Mouse (Mus musculus) hindbrain, embryonic 16.5 days (tissue): ENCODE measurements at regions not wholly inside any gene's neighbourhood (a gene's known extent, or its start where the extent isn't known, plus 50 kb on each side); places are given as distances from the start of the nearest gene placed in this dataset.

Experiments used
- ATAC-seq: fragments of 200-750 bp; cut with Nextera tagmentation; 2 replicates; pipeline ENCODE4 v1.8.0; 2017; ENCODE audit warnings: moderate TSS enrichment, moderate library complexity
- H3K27ac ChIP-seq: fragments of 300-500 bp; sonication (generic); 2 replicates; pipeline ENCODE4 v1.5.1; 2014; ENCODE audit warnings: low read depth, mild to moderate bottlenecking, control low read depth, low read length, moderate library complexity
- H3K27me3 ChIP-seq: fragments of 300-500 bp; sonication (generic); replicated peaks from 2 replicates; pipeline ENCODE4 v1.6.1; 2014; ENCODE audit warnings: low read length; ENCODE audit not compliant: control insufficient read depth, insufficient read depth
- H3K36me3 ChIP-seq: fragments of 300-500 bp; sonication (generic); 2 replicates; pipeline ENCODE4 v1.6.1; 2014; ENCODE audit warnings: mild to moderate bottlenecking, low read length, moderate library complexity, mixed read lengths; ENCODE audit not compliant: control insufficient read depth, insufficient read depth
- H3K4me1 ChIP-seq: fragments of 300-500 bp; sonication (generic); 2 replicates; pipeline ENCODE4 v1.6.1; 2014; ENCODE audit warnings: low read depth, low read length; ENCODE audit not compliant: control insufficient read depth, insufficient read depth
- H3K4me2 ChIP-seq: fragments of 300-500 bp; sonication (generic); 2 replicates; pipeline ENCODE4 v1.6.1; 2014; ENCODE audit warnings: mild to moderate bottlenecking, low read length, control low read depth, moderate library complexity
- H3K4me3 ChIP-seq: fragments of 300-500 bp; sonication (generic); 2 replicates; pipeline ENCODE4 v1.5.1; 2014; ENCODE audit warnings: mild to moderate bottlenecking, low read length, control low read depth, moderate library complexity
- H3K9ac ChIP-seq: fragments of 300-500 bp; sonication (generic); 2 replicates; pipeline ENCODE4 v1.6.1; 2014; ENCODE audit warnings: low read depth, mild to moderate bottlenecking, control low read depth, low read length, moderate library complexity
- H3K9me3 ChIP-seq: fragments of 300-500 bp; sonication (generic); 2 replicates; pipeline ENCODE4 v1.6.1; 2014; ENCODE audit warnings: mild to moderate bottlenecking, low read length, moderate library complexity; ENCODE audit not compliant: control insufficient read depth
- WGBS: fragments of 180-500 bp; shearing (Covaris S2); extraction: QIAGEN DNeasy Blood & Tissue Kit; methylation state at CpG from one replicate; pipeline ENCODE4 v1.1.7; 2014; 5-methylcytosine and 5-hydroxymethylcytosine counted together

- ATAC-seq = peak; percentile 34; the same call in 1 of the 2 replicates
- Histone ChIP-seq H3K4me3 (no peak overlapping the region), H3K4me1 (peaks cover 3% of the 10 kb centered on the region), H3K9ac (no peak overlapping the region), H3K27me3 (no peaks in the 10 kb centered on the region), H3K36me3 (no peaks in the 10 kb centered on the region), H3K4me2 (no peak overlapping the region), H3K27ac (no peak overlapping the region), H3K9me3 (no peaks in the 10 kb centered on the region)
- WGBS = 64% methylated on average over 14 of the region's 14 CpGs
These were observed 199.1 kb upstream of the Gadl1 start for GRCm38 (mm10) chr9:115710039-115710739.

- Histone ChIP-seq H3K4me3 (no peak overlapping the region), H3K9me3 (peaks cover 3% of the 10 kb centered on the region; the same call in 1 of the 2 replicates), H3K9ac (no peak overlapping the region), H3K36me3 (no peaks in the 10 kb centered on the region), H3K27ac (no peak overlapping the region), H3K27me3 (no peaks in the 10 kb centered on the region), H3K4me2 (no peak overlapping the region), H3K4me1 (no peaks in the 10 kb centered on the region)
- no peak for ATAC-seq
- 93% methylated on average over 2 of the region's 2 CpGs for WGBS
These were observed 188.9 kb upstream of the Gadl1 start for GRCm38 (mm10) chr9:115720306-115720705.

GRCm38 (mm10) chr9:115720841-115721240 is 188.4 kb upstream of the Gadl1 start:
- no peak overlapping the region for H3K9ac ChIP-seq
- no peak overlapping the region for H3K4me3 ChIP-seq
- ATAC-seq = no peak
- H3K27ac ChIP-seq = no peak overlapping the region
- H3K4me2 ChIP-seq = no peak overlapping the region
- peaks cover 3% of the 10 kb centered on the region; the same call in 1 of the 2 replicates for H3K9me3 ChIP-seq
- H3K36me3 ChIP-seq = no peaks in the 10 kb centered on the region
- H3K27me3 ChIP-seq = no peaks in the 10 kb centered on the region
- WGBS = 96% methylated on average over 2 of the region's 2 CpGs
- H3K4me1 ChIP-seq = no peaks in the 10 kb centered on the region

- Histone ChIP-seq H3K27ac (no peak overlapping the region), H3K4me2 (no peak overlapping the region), H3K27me3 (no peaks in the 10 kb centered on the region), H3K9me3 (peaks cover 3% of the 10 kb centered on the region; the same call in 1 of the 2 replicates), H3K36me3 (no peaks in the 10 kb centered on the region), H3K9ac (no peak overlapping the region), H3K4me1 (peaks cover 4% of the 10 kb centered on the region; the same call in 1 of the 2 replicates), H3K4me3 (no peak overlapping the region)
- WGBS = 14% methylated on average over 2 of the region's 2 CpGs
- ATAC-seq = no peak
These were observed 185.2 kb upstream of the Gadl1 start for GRCm38 (mm10) chr9:115724063-115724462.

GRCm38 (mm10) chr9:115727361-115727760 is 181.9 kb upstream of the Gadl1 start:
- Histone ChIP-seq H3K27me3 (no peaks in the 10 kb centered on the region), H3K4me2 (no peak overlapping the region), H3K27ac (no peak overlapping the region), H3K9me3 (peaks cover 3% of the 10 kb centered on the region; the same call in 1 of the 2 replicates), H3K4me1 (peaks cover 4% of the 10 kb centered on the region; the same call in 1 of the 2 replicates), H3K9ac (no peak overlapping the region), H3K36me3 (no peaks in the 10 kb centered on the region), H3K4me3 (no peak overlapping the region)
- 59% methylated on average over 5 of the region's 5 CpGs for WGBS
- ATAC-seq = no peak

GRCm38 (mm10) chr9:115731557-115731956 is 177.7 kb upstream of the Gadl1 start:
- Histone ChIP-seq H3K9me3 (no peaks in the 10 kb centered on the region), H3K27me3 (no peaks in the 10 kb centered on the region), H3K27ac (no peak overlapping the region), H3K4me1 (peaks cover 4% of the 10 kb centered on the region; the same call in 1 of the 2 replicates), H3K36me3 (no peaks in the 10 kb centered on the region), H3K4me3 (no peak overlapping the region), H3K9ac (no peak overlapping the region), H3K4me2 (no peak overlapping the region)
- 58% methylated on average over 6 of the region's 6 CpGs for WGBS
- ATAC-seq = no peak

GRCm38 (mm10) chr9:115733104-115733503 is 176.2 kb upstream of the Gadl1 start:
- H3K27me3 ChIP-seq = no peaks in the 10 kb centered on the region
- no peaks in the 10 kb centered on the region for H3K4me1 ChIP-seq
- 88% methylated on average over 4 of the region's 4 CpGs for WGBS
- H3K4me3 ChIP-seq = no peak overlapping the region
- no peak overlapping the region for H3K27ac ChIP-seq
- H3K4me2 ChIP-seq = no peak overlapping the region
- no peak overlapping the region for H3K9ac ChIP-seq
- no peaks in the 10 kb centered on the region for H3K9me3 ChIP-seq
- H3K36me3 ChIP-seq = no peaks in the 10 kb centered on the region
- ATAC-seq = no peak

- Histone ChIP-seq H3K27me3 (no peaks in the 10 kb centered on the region), H3K36me3 (no peaks in the 10 kb centered on the region), H3K4me1 (no peaks in the 10 kb centered on the region), H3K9ac (no peak overlapping the region), H3K4me3 (no peak overlapping the region), H3K27ac (no peak overlapping the region), H3K9me3 (no peaks in the 10 kb centered on the region), H3K4me2 (no peak overlapping the region)
- no peak for ATAC-seq
- WGBS = 83% methylated on average over 5 of the region's 5 CpGs
These were observed 169.3 kb upstream of the Gadl1 start for GRCm38 (mm10) chr9:115739984-115740383.

GRCm38 (mm10) chr9:115746436-115746835 is 162.8 kb upstream of the Gadl1 start:
- Histone ChIP-seq H3K36me3 (no peaks in the 10 kb centered on the region), H3K4me2 (no peak overlapping the region), H3K27ac (no peak overlapping the region), H3K4me1 (no peaks in the 10 kb centered on the region), H3K9me3 (no peaks in the 10 kb centered on the region), H3K27me3 (no peaks in the 10 kb centered on the region), H3K9ac (no peak overlapping the region), H3K4me3 (no peak overlapping the region)
- ATAC-seq = no peak
- whole genome bisulfite sequencing = 79% methylated on average over 9 of the region's 9 CpGs
